Mouse (Mus musculus) c-Kit-negative CD71-positive TER-119-positive erythroid progenitor cells, embryonic 14.5 days (primary cell): ENCODE data around the gene Pdpr.
A peak's percentile ranks its signal among the peaks of the same experiment; 100 is the strongest.
"Not testable (repeated sequence)": the region's sequence is repeated elsewhere in the genome, so short reads cannot be mapped to it uniquely, and the experiment has no call there.

Source experiments
- DNase-seq: peaks from one replicate; pipeline ENCODE4 v3.0.0-alpha.2; 2013; ENCODE audit warnings: low read depth, low spot score

The Pdpr gene

GRCm38 (mm10) chr8:111093865-111094718 lies at the start of gene Pdpr:
Gene Pdpr, plus strand, starts transcription at chr8:111094630.
- peak; percentile 72 for DNase-seq

- DNase-seq, result no peak
These were observed 45.7 kb upstream of the Pdpr start for GRCm38 (mm10) chr8:111048694-111049093.

- no peak for DNase-seq
These were observed 45.3 kb upstream of the Pdpr start for GRCm38 (mm10) chr8:111049106-111049505.

- no peak for DNase-seq
These were observed 40.5 kb upstream of the Pdpr start for GRCm38 (mm10) chr8:111053827-111054518.

- DNase-seq, result no peak
These were observed 39.3 kb upstream of the Pdpr start for GRCm38 (mm10) chr8:111055031-111055634.

- DNase-seq, result no peak
These were observed 38.8 kb upstream of the Pdpr start for GRCm38 (mm10) chr8:111055661-111056060.

- peak; percentile 88 for DNase-seq
These were observed 38.2 kb upstream of the Pdpr start, which contains the start of gene Exosc6 for GRCm38 (mm10) chr8:111056158-111056663. Gene Exosc6, plus strand, starts transcription at chr8:111056339.

- no peak for DNase-seq
These were observed 37.6 kb upstream of the Pdpr start for GRCm38 (mm10) chr8:111056691-111057293.

GRCm38 (mm10) chr8:111058946-111059572 lies 35.4 kb upstream of the Pdpr start:
- no peak for DNase-seq

DNA sequence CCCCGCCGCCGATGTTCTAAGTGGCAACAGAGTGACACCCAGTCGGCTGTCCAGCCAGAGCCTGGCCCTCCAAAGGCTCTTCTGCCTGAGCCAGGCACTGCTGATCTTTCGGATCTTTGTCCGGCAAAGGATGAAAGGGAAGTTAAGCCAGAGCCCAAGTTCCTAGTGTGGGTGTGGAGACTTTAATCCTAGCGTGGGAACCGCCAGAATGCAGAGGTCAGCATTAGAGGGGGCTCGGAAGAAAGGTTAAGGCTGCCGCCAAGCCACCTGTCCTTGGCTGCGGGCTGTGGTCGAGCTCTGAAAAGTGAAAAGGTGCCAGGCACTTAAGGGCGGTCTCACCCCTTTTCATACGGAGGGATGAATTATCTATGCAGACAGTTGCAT lies 32.8 kb upstream of the Pdpr start:
- no peak for DNase-seq

DNA sequence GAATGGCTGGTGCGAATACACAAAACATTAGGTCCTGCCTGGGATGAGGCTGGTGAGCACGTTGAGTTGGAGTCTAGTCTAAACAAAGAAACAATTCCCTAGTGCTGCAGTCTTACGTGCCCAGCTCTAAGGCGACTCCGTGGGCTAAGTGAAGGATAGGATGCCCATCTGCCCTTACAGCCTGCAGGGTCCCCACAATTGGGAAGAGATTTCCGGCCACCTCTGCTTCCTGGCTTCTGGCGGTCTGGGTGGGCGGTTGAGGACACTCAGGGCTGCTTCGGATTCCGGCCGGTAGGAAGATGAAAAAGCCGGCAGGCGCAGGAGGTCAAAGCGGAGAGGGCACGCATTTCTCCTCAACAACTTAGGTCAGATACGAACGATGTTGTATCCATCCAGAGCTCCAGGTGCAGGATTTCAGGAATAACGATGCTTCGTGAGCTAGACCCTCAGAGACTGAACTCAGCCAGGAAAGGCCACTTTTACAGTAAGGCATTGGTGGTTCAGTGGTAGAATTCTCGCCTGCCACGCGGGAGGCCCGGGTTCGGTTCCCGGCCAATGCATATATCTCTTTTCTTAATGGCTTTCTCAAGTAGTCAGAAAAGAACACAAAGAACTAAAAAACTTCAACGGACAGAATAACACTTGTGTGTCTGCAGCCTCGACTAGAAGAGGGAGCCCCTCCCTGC lies 32.2 kb upstream of the Pdpr start:
- DNase-seq, result peak; percentile 48

DNA sequence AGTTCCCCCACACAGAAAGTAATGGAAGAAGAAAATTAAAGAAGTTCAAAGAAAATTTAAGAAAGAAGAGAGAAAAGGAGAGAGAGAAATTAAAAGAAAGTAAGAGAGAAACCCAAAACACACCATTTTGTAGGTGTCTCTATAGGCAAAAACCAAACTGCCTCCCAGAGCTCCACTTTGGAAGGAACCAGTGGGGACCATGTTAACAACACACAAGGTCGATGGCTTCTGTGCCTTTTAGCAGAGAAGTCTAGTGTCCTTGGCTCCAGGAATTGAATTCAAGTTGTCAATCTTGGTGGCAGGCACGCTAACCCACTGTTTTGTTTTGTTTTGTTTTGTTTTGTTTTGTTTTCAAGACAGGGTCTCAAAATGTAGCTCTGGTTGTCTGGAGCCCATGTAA lies 31.5 kb upstream of the Pdpr start:
- no peak for DNase-seq

DNA sequence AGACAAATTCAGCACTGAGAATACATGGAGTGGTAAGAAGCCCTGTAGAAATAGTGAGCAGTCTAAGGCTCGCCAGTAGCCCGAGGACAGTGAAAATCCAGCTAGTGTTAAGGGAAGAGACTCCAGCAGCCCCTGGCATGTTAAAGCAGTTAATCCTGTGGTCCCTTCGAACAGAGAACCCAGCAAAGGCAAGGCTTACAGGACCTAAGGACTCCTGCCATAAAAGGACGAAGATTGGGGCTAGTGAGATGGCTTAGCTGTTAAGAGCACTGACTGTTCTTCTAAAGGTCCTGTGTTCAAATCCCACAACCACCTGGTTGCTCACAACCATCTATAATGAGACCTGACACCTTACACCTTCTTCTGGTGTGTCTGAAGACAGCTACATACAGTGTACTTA lies 28.1 kb upstream of the Pdpr start:
- DNase-seq, result no peak

- DNase-seq, result peak; percentile 24
These were observed 27.0 kb upstream of the Pdpr start for GRCm38 (mm10) chr8:111067439-111067838.

DNA sequence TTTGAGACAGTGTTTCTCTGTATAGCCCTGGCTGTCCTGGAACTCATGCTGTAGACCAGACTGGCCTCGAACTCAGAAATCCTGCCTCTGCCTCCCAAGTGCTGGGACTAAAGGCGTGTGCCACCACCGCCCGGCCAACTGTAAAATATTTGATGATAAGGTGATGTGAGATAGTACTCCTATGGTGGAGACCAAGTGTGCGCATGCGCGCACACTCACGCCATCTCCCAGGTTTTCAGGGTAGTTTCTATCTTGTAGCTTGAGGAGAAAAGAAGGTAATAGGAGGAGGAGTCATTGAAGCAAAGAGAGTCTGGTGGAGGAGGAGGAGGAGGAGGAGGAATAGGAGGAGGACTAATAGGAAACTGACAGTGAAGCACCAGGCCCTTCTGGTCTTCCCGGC lies 25.8 kb upstream of the Pdpr start:
- not testable (repeated sequence) for DNase-seq

- DNase-seq, result no peak
These were observed 18.5 kb upstream of the Pdpr start for GRCm38 (mm10) chr8:111075926-111076325.

DNA sequence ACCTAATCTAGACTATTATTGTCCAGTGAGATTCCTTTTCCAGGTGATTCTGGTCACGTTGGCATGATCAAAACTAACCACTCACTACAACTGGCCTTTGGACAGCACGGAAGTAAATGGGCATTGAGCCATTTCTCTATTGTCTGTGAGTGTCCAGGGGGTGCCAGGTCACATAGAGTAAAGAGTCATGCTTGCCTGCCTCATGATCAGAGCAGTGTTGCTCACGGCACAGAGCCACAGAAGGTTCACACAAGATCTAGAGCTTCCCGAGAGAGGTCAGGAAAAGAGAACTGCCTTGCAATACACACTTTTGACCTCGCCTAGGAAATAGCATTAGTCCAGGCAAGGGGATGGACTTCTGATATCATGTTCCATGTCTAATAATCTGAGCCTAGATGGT lies 15.0 kb upstream of the Pdpr start:
- DNase-seq, result no peak

DNA sequence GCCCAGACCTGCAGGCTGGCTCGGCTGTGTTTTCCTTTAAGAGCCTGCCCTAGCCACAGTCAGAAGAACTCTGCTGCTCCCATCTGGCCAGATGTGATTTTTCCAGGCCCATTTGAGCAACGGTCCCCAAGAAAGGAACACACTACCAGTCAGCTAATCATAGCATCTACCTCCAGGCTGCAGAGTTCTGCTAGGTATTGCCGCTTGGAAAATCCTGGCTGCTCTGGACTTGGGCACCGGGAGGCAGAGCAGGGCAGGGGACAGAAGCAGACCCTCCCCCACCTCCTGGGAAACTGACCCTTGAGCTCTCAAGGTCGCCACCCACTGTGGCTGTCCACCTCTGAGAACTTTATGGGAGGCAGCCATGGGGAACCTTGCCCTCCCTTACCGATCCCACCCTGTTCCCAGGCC lies 14.6 kb upstream of the Pdpr start:
- no peak for DNase-seq

DNA sequence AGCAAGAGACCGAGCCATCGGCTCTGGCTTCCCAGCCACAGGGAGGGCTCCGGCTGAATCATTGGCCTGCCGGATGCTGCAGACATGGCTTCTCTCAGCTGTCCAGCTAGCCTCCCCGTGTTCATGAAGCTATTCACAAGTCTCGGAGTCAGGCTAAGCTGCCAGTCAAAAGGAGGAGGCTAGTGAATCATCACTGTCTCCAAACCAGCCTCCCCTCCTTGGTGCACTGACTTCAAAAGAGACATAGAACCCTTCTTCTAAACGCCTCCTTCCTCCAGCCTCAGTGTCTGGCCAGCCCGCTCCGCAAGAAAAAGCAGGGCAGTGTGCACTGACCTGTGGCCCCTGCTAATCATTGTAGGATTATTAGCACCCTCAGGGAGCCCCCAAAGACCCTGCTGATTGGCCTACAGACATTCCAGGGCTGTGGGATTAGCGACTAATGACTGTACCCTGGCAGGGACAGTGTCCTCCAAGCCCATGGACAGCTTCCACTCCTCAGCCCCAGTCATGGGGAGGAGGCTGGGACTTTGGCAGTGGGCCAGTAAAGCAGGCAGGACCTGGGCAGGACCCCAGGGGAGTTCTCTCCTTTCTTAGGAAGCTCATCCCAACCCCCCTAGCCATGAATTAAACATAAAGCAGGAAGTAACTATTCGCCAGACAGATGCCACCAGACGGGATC lies 12.7 kb upstream of the Pdpr start:
- DNase-seq, result no peak

GRCm38 (mm10) chr8:111083936-111084335 lies 10.5 kb upstream of the Pdpr start:
- not testable (repeated sequence) for DNase-seq
